Mouse (Mus musculus) megakaryocyte, embryonic 14.5 days (primary cell): ENCODE results near the gene Lyve1.

Source experiments
- FLI1 ChIP-seq: IDR thresholded peaks from 2 replicates; pipeline ENCODE4 v1.6.1; 2012; ENCODE audit warnings: low read length, inconsistent platforms, mixed read lengths
- GATA1 ChIP-seq: IDR thresholded peaks from 3 replicates; pipeline ENCODE4 v1.6.1; 2012; ENCODE audit warnings: mixed read lengths, low read length, inconsistent platforms, borderline replicate concordance

DNA sequence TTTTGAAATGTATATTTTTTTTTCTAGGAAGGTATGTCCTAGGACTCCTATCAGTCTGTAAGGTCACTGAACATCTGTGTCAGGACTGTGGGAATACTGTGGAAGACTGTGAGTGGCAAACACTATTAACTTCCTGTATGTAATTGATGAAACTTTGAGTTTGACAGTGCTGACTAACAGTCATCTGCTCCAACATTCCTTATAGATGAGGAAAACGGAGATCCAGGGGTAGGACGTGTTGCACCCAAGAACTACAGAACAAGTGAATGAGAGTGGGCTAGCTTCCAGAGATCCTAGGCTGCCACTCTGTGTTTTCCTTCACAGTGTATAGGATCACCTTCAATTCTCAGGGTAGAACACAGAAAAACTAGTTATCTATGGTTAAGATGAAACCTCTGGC lies 15.7 kb downstream of the Lyve1 start:
- TF ChIP-seq GATA1, result no peak
- TF ChIP-seq FLI1, result no peak
